Mouse (Mus musculus) limb, embryonic 12.5 days (tissue): ENCODE measurements around the gene Cd300lg. TPM values are rescaled to one million over a fixed set of nuclear protein-coding genes. Genes with fewer than 3 reads are reported as not detected.
A peak's percentile ranks its signal among the peaks of the same experiment; 100 is the strongest.

Experiments used
- ATAC-seq: fragments of 200-750 bp; cut with Nextera tagmentation; 2 replicates; pipeline ENCODE4 v1.8.0; 2017; ENCODE audit warnings: low read depth, moderate TSS enrichment; ENCODE audit not compliant: insufficient number of reproducible peaks, insufficient read depth, low FRiP score, low TSS enrichment
- H3K27ac ChIP-seq: fragments of 300-500 bp; sonication (generic); 2 replicates; pipeline ENCODE4 v1.5.1; 2016; ENCODE audit warnings: mild to moderate bottlenecking, moderate library complexity
- H3K27me3 ChIP-seq: fragments of 300-500 bp; sonication (generic); 2 replicates; pipeline ENCODE4 v1.6.1; 2016; ENCODE audit warnings: mild to moderate bottlenecking, moderate library complexity
- H3K36me3 ChIP-seq: fragments of 300-500 bp; sonication (generic); 2 replicates; pipeline ENCODE4 v1.6.1; 2016; ENCODE audit warnings: mild to moderate bottlenecking, moderate library complexity
- H3K4me1 ChIP-seq: fragments of 300-500 bp; sonication (generic); replicated peaks from 2 replicates; pipeline ENCODE4 v1.6.1; 2016
- H3K4me2 ChIP-seq: fragments of 300-500 bp; sonication (generic); 2 replicates; pipeline ENCODE4 v1.6.1; 2016; ENCODE audit warnings: mild to moderate bottlenecking, moderate library complexity
- H3K4me3 ChIP-seq: fragments of 300-500 bp; sonication (generic); replicated peaks from 2 replicates; pipeline ENCODE4 v1.5.1; 2016; ENCODE audit warnings: mild to moderate bottlenecking
- H3K9ac ChIP-seq: fragments of 300-500 bp; sonication (generic); replicated peaks from 2 replicates; pipeline ENCODE4 v1.6.1; 2016; ENCODE audit warnings: mild to moderate bottlenecking, moderate library complexity
- H3K9me3 ChIP-seq: fragments of 300-500 bp; sonication (generic); 2 replicates; pipeline ENCODE4 v1.6.1; 2016; ENCODE audit warnings: mild to moderate bottlenecking, moderate library complexity
- WGBS: fragments of 180-500 bp; shearing (Covaris S2); methylation state at CpG from one replicate; pipeline ENCODE4 v1.1.7; 2016; 5-methylcytosine and 5-hydroxymethylcytosine counted together
- polyA plus RNA-seq: library from polyadenylated mRNA; unstranded; fragments of >200 nt; fragmentation: Nextera tagmentation; extraction: Ambion mirVana; gene quantifications from 2 replicates; pipeline ENCODE4 v1.2.1, GENCODE M21; 2016

The Cd300lg gene
- 0.40 and 0.70 TPM in 2 replicates for polyA plus RNA-seq

DNA sequence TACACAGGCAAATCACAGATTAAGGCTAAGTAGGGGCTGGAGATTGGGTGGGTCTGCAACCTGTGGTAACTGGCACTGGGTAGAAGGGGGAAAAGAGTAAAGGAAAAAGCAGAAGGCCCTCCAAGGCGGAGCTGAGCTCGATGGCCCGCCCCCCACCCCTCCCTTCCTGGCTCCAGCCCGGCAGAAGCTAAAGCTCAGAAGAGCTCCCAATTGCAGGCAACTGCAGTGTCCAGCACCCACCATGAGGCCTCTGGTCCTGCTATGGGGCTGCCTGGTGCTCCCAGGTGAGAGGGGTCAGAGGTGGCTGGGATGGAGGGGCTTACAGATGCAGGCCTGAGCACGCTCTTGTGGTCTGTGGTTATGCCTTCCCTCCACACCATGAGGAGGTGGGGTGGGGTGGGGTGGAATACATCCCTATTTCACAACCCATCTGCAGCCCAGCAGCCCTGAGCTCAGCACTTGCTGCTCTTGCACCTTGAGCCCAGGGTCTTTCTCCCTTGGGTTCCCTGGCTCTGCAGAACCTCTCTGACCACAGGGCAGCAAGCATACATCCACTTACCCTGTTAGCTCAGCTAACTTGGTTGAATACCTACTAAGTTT is at the start of gene Cd300lg:
Cd300lg (plus strand) TSS at position 160 of the 600 bp plus-strand sequence.
- Histone ChIP-seq H3K27ac (no peak within 1 kb of the TSS), H3K27me3 (no peaks in the 10 kb centered on the region), H3K9ac (no peak within 1 kb of the TSS), H3K9me3 (peaks cover 18% of the 10 kb centered on the region), H3K4me3 (no peak within 1 kb of the TSS), H3K4me1 (no peaks in the 10 kb centered on the region), H3K36me3 (no peaks in the 10 kb centered on the region), H3K4me2 (no peak within 1 kb of the TSS)
- ATAC-seq = 0 out of 2 replicates have a peak, but pooled peaks have one; percentile 33
- 58% methylated on average over 5 of the region's 5 CpGs for WGBS

GRCm38 (mm10) chr11:101991813-101992212 is 49.5 kb upstream of the Cd300lg start:
- WGBS = 81% methylated on average over 3 of the region's 3 CpGs
- ATAC-seq = no peak

GRCm38 (mm10) chr11:101992411-101992810 is 48.9 kb upstream of the Cd300lg start:
- ATAC-seq = no peak
- no peaks in the 10 kb centered on the region for H3K9me3 ChIP-seq
- H3K27me3 ChIP-seq = peaks cover 6% of the 10 kb centered on the region; the same call in 1 of the 2 replicates
- WGBS = 84% methylated on average over 7 of the region's 7 CpGs
- no peaks in the 10 kb centered on the region for H3K4me1 ChIP-seq
- no peak overlapping the region for H3K4me2 ChIP-seq
- H3K9ac ChIP-seq = no peak overlapping the region
- no peak overlapping the region for H3K4me3 ChIP-seq
- H3K27ac ChIP-seq = no peak overlapping the region
- no peaks in the 10 kb centered on the region for H3K36me3 ChIP-seq

More at GRCm38 (mm10) chr11:101991813-101992212, 49.5 kb upstream of the Cd300lg start:
- Histone ChIP-seq H3K9me3 (no peaks in the 10 kb centered on the region), H3K9ac (no peak overlapping the region), H3K36me3 (no peaks in the 10 kb centered on the region), H3K27ac (no peak overlapping the region), H3K4me3 (no peak overlapping the region), H3K4me1 (no peaks in the 10 kb centered on the region), H3K27me3 (peaks cover 9% of the 10 kb centered on the region; the same call in 1 of the 2 replicates), H3K4me2 (no peak overlapping the region)

GRCm38 (mm10) chr11:101994100-101994499 is 47.2 kb upstream of the Cd300lg start:
- H3K9me3 ChIP-seq = no peaks in the 10 kb centered on the region
- H3K4me2 ChIP-seq = no peak overlapping the region
- H3K4me3 ChIP-seq = no peak overlapping the region
- no peak overlapping the region for H3K27ac ChIP-seq
- H3K36me3 ChIP-seq = 0 out of 2 replicates have a peak, but pooled peaks cover under 1% of the 10 kb centered on the region
- ATAC-seq = no peak
- no peaks in the 10 kb centered on the region for H3K4me1 ChIP-seq
- no peak overlapping the region for H3K9ac ChIP-seq
- 70% methylated on average over 8 of the region's 8 CpGs for WGBS
- H3K27me3 ChIP-seq = 0 out of 2 replicates have a peak, but pooled peaks cover 3% of the 10 kb centered on the region

DNA sequence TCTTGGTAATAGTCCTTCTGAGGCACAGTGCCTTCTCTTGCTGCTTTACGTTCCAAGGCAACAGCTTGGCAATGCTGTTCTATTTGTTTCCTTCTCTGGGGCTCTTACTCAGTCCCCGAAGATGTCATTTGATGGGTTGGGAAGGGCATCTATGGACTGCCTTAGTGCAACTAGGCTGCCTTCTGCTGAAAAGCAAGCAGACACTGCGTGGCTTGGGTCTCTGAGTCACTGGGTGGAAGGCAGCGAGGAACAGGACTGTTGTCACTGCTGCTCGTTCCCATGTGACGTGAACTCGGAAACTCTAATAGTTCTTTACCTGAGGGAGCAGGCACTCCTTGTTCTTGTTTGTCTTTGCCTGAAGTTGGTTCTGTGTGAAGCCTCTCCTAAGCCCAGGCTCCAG is 45.4 kb upstream of the Cd300lg start:
- Histone ChIP-seq H3K4me1 (no peaks in the 10 kb centered on the region), H3K27ac (no peak overlapping the region), H3K9me3 (no peaks in the 10 kb centered on the region), H3K27me3 (0 out of 2 replicates have a peak, but pooled peaks cover 3% of the 10 kb centered on the region), H3K4me3 (no peak overlapping the region), H3K4me2 (no peak overlapping the region), H3K36me3 (peaks cover 12% of the 10 kb centered on the region; the same call in 1 of the 2 replicates), H3K9ac (no peak overlapping the region)
- 95% methylated on average over 7 of the region's 7 CpGs for WGBS
- no peak for ATAC-seq

- H3K27me3 ChIP-seq = no peaks in the 10 kb centered on the region
- no peaks in the 10 kb centered on the region for H3K4me1 ChIP-seq
- no peak overlapping the region for H3K4me3 ChIP-seq
- no peak for ATAC-seq
- no peak overlapping the region for H3K4me2 ChIP-seq
- 56% methylated on average over 5 of the region's 5 CpGs for WGBS
- no peaks in the 10 kb centered on the region for H3K9me3 ChIP-seq
- H3K27ac ChIP-seq = no peak overlapping the region
- no peak overlapping the region for H3K9ac ChIP-seq
- peaks cover 26% of the 10 kb centered on the region for H3K36me3 ChIP-seq
These were observed 43.1 kb upstream of the Cd300lg start for GRCm38 (mm10) chr11:101998258-101998657.

DNA sequence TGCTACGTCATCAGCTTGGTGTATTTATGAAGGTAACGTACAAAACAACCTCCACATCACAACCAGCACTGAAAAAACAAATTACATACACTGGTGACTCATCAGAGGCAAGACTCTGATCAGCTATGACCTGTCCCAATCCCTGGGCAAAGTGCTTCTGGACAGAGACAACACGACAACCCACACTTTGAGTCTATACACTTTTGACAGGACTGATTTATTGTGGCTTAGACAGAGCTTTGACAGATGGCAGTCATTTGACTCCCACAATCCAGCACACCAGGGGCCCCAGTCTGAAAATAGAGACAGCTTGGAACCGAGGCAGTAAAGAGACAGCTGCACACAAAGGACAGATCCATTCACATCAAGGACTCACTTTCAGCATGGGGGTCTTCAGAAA is 41.8 kb upstream of the Cd300lg start:
- 61% methylated on average over 4 of the region's 4 CpGs for WGBS
- Histone ChIP-seq H3K4me1 (no peaks in the 10 kb centered on the region), H3K9ac (no peak overlapping the region), H3K36me3 (peaks cover 31% of the 10 kb centered on the region), H3K4me2 (no peak overlapping the region), H3K27ac (no peak overlapping the region), H3K27me3 (no peaks in the 10 kb centered on the region), H3K4me3 (no peak overlapping the region), H3K9me3 (peaks cover 3% of the 10 kb centered on the region; the same call in 1 of the 2 replicates)
- ATAC-seq = no peak

- H3K4me3 ChIP-seq = no peak overlapping the region
These were observed 37.1 kb upstream of the Cd300lg start for GRCm38 (mm10) chr11:102004251-102004650.

DNA sequence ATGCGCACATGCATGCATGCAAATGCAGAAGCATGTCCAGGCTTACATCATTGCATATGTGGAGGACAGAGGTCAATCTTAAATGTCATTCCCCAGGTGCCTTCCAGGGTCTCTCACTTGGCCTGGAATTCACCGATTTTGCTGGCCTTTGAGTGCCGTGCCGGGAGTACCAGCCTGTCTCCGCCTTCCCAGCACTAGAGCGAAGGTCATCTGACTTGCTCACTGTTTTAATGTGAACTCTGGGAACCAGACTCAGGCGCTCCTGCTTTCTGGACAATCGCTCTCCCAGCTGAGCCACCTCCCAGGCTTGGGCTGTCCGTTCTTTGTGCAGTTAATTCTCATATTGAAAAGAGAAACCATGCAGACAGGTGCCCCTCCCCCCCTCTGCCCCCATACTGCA is 35.0 kb upstream of the Cd300lg start:
- peaks cover 6% of the 10 kb centered on the region; the same call in 1 of the 2 replicates for H3K9me3 ChIP-seq
- H3K27me3 ChIP-seq = no peaks in the 10 kb centered on the region
- H3K36me3 ChIP-seq = peaks cover 74% of the 10 kb centered on the region
- H3K4me3 ChIP-seq = no peak overlapping the region
- H3K9ac ChIP-seq = no peak overlapping the region
- no peak overlapping the region for H3K4me2 ChIP-seq
- 87% methylated on average over 9 of the region's 9 CpGs for WGBS
- no peak for ATAC-seq
- H3K4me1 ChIP-seq = peaks cover 16% of the 10 kb centered on the region
- H3K27ac ChIP-seq = no peak overlapping the region

More at GRCm38 (mm10) chr11:102004251-102004650, 37.1 kb upstream of the Cd300lg start:
- Histone ChIP-seq H3K9me3 (peaks cover 6% of the 10 kb centered on the region; the same call in 1 of the 2 replicates), H3K27me3 (no peaks in the 10 kb centered on the region), H3K4me2 (no peak overlapping the region), H3K36me3 (peaks cover 72% of the 10 kb centered on the region), H3K4me1 (peaks cover under 1% of the 10 kb centered on the region), H3K9ac (no peak overlapping the region), H3K27ac (no peak overlapping the region)
- WGBS = 90% methylated on average over 8 of the region's 8 CpGs
- no peak for ATAC-seq

GRCm38 (mm10) chr11:102006688-102007087 is 34.6 kb upstream of the Cd300lg start:
- no peak for ATAC-seq
- Histone ChIP-seq H3K9me3 (peaks cover 6% of the 10 kb centered on the region; the same call in 1 of the 2 replicates), H3K27ac (no peak overlapping the region), H3K36me3 (peaks cover 74% of the 10 kb centered on the region), H3K4me3 (no peak overlapping the region), H3K4me2 (no peak overlapping the region), H3K9ac (no peak overlapping the region), H3K27me3 (no peaks in the 10 kb centered on the region), H3K4me1 (peaks cover 16% of the 10 kb centered on the region)
- 93% methylated on average over 5 of the region's 5 CpGs for WGBS

GRCm38 (mm10) chr11:102008372-102008771 is 32.9 kb upstream of the Cd300lg start:
- ATAC-seq = no peak
- H3K9ac ChIP-seq = no peak overlapping the region
- WGBS = 91% methylated on average over 8 of the region's 8 CpGs
- H3K9me3 ChIP-seq = peaks cover 6% of the 10 kb centered on the region; the same call in 1 of the 2 replicates
- no peak overlapping the region for H3K4me2 ChIP-seq
- peaks cover 16% of the 10 kb centered on the region for H3K4me1 ChIP-seq
- H3K27me3 ChIP-seq = no peaks in the 10 kb centered on the region
- H3K4me3 ChIP-seq = no peak overlapping the region
- peaks cover 82% of the 10 kb centered on the region for H3K36me3 ChIP-seq
- H3K27ac ChIP-seq = 0 out of 2 replicates have a peak overlapping the region, but pooled peaks have one; percentile 14
